In the genomic region with DNA sequence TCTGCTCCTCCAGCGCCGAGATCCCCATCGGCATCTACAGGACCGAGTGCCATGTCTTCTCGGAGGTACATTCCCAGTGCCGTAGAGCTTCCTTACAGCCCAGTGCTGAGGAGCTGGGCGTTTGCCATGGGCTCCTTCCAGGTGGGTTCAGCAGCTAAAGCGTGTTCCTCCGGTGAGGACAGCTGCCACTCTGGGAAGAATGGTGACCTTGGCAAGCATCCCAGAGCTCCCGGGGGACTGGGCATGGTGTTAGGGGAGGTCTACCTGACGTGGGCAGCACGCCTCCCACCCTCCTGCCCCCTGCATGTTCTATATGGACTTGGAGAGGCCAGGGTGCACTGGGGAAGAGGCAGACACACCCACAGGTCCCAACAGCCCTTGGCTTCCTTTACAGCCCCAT, we compare ENCODE assay signal across 23 mouse cellular contexts. TPM values are rescaled to one million over a fixed set of nuclear protein-coding genes. Genes with fewer than 3 reads are reported as not detected.
DNase-seq lines count a peak whose midpoint lies in the region; ATAC-seq and TF ChIP-seq lines count a peak whose summit lies in the region.
"Had no signal": no experiment of that assay in that cellular context is flagged by ENCODE, and none has a peak within 500 bp of the region (broad histone marks: within the 10 kb centered on the region; RNA-seq: fewer than 3 reads in every experiment).

No protein-coding gene starts in this region.

- no peak for TF ChIP-seq CTCF in cerebellum, adult 2 months (IDR thresholded peaks at IDR 0.05; ENCODE audit: borderline replicate concordance, insufficient read depth, low read depth, low read length)

- 0 out of 2 replicates have a peak overlapping the region, but pooled peaks have one; percentile 6 for H3K27ac ChIP-seq in cerebellum, adult 2 months (ENCODE audit: insufficient read depth, low read length)
- 0 out of 2 replicates have a peak overlapping the region, but pooled peaks have one; percentile 21 for H3K27ac ChIP-seq in forebrain, embryonic 10.5 days
- no peak overlapping the region for H3K27ac ChIP-seq in forebrain, embryonic 12.5 days

- peaks cover 35% of the 10 kb centered on the region for H3K4me1 ChIP-seq in cerebellum, adult 2 months (ENCODE audit: control insufficient read depth, insufficient read depth, low read length)
- H3K4me1 ChIP-seq in forebrain, embryonic 10.5 days = no peaks in the 10 kb centered on the region
- no peaks in the 10 kb centered on the region for H3K4me1 ChIP-seq in forebrain, embryonic 12.5 days

- H3K4me3 ChIP-seq in cerebellum, adult 2 months (replicated peaks; ENCODE audit: insufficient read depth, low read depth, low read length) = no peak overlapping the region
- no peak overlapping the region for H3K4me3 ChIP-seq in forebrain, embryonic 10.5 days
- no peak overlapping the region for H3K4me3 ChIP-seq in forebrain, embryonic 12.5 days (replicated peaks)

- ATAC-seq in forebrain, embryonic 12.5 days (ENCODE audit: low FRiP score) = no peak
- ATAC-seq: activated CD4-positive, CD25-positive, alpha-beta regulatory T cell, adult 4 months; CD4-positive, CD25-positive, alpha-beta regulatory T cell, adult 4 months; Patski had no signal

- no peaks in the 10 kb centered on the region for H3K27me3 ChIP-seq in cerebellum, adult 2 months (ENCODE audit: control insufficient read depth, insufficient read depth, low read length)
- H3K27me3 ChIP-seq in forebrain, embryonic 10.5 days (ENCODE audit: poor library complexity, severe bottlenecking) = no peaks in the 10 kb centered on the region
- H3K27me3 ChIP-seq in forebrain, embryonic 12.5 days = no peaks in the 10 kb centered on the region

- no peaks in the 10 kb centered on the region for H3K36me3 ChIP-seq in forebrain, embryonic 10.5 days (replicated peaks)
- H3K36me3 ChIP-seq in forebrain, embryonic 12.5 days (replicated peaks) = no peaks in the 10 kb centered on the region
- H3K36me3 ChIP-seq: G1E had no signal

- 36% methylated on average over 12 of the region's 12 CpGs for WGBS in cerebellum, adult 2 months
- 88% methylated on average over 12 of the region's 12 CpGs for WGBS in forebrain, embryonic 10.5 days
- WGBS in forebrain, embryonic 12.5 days = 86% methylated on average over 12 of the region's 12 CpGs

- DNase-seq in cerebellum, adult 2 months = peak in 1 of 2 experiments; percentile 35
- DNase-seq in cerebellum, postnatal 36 days = no peak
- peak; percentile 53 to 60 for DNase-seq in cerebellum, postnatal 10 days
- DNase-seq in cerebellum, adult 9-10 months = no peak
- DNase-seq in forebrain, embryonic 10.5 days (ENCODE audit: extremely low spot score, low spot score) = no peak
- peak; percentile 32 for DNase-seq in left cerebral cortex, postnatal 4 days
- DNase-seq in left cerebral cortex, adult 18-20 months (ENCODE audit: low spot score in 2 of 2) = no peak
- DNase-seq: adrenal gland, adult 2 months; adrenal gland, adult 8-10 months; adrenal gland, postnatal 10 days; adrenal gland, postnatal 14 days; adrenal gland, postnatal 25 days; adrenal gland, postnatal 36 days; B cell, adult 2 months; cerebellum, adult 11 months; cerebellum, adult 11-12 months had no signal

- H3K9ac ChIP-seq in forebrain, embryonic 12.5 days = no peak overlapping the region

- H3K9me3 ChIP-seq in forebrain, embryonic 10.5 days = no peaks in the 10 kb centered on the region
- H3K9me3 ChIP-seq in forebrain, embryonic 12.5 days = no peaks in the 10 kb centered on the region
- H3K9me3 ChIP-seq: G1E had no signal

- TF ChIP-seq POLR2A in cerebellum, adult 2 months (IDR thresholded peaks at IDR 0.05; ENCODE audit: borderline replicate concordance, insufficient read depth, low read length) = no peak

- H3K4me2 ChIP-seq in forebrain, embryonic 12.5 days = no peak overlapping the region

- intact Hi-C loops in left cerebral cortex, postnatal 4 days (cut with DNase I) = no loop called here

RNA-seq across cellular contexts. Expression of a gene that starts 46.3 kb away (rescaled TPM):
- polyA plus RNA-seq in cerebellum, adult 2 months (2012; rRNA removed) = 409 and 456 TPM in 2 replicates
- 0.40 and 1.4 TPM in 2 replicates for polyA plus RNA-seq in forebrain, embryonic 10.5 days (2016; fragmentation: Nextera tagmentation; extraction: Ambion mirVana)
- polyA plus RNA-seq in forebrain, embryonic 12.5 days (2016; fragmentation: Nextera tagmentation; extraction: Ambion mirVana) = 1.6 and 2.0 TPM in 2 replicates
- total RNA-seq in left cerebral cortex, postnatal 4 days (2021) = 10 to 100 TPM; 62.7 to 81.2 TPM
- total RNA-seq in left cerebral cortex, adult 18-20 months (2021) = 100 to 1,000 TPM; 118 to 130 TPM
- total RNA-seq: MEL had no signal
- polyA plus RNA-seq: C2C12, G1E had no signal

Comparison
In these comparisons a context has a peak if more than half of its experiments do, and no peak if none do; other contexts are left out.
1. DNase-seq: peak in cerebellum, postnatal 10 days (2 of 2) and left cerebral cortex, postnatal 4 days (single experiment); none in cerebellum, postnatal 36 days (0 of 2), cerebellum, adult 9-10 months (single experiment), forebrain, embryonic 10.5 days (single experiment) and left cerebral cortex, adult 18-20 months (0 of 2).
2. RNA of a gene that starts 46.3 kb away (polyA plus RNA-seq): 409 to 456 TPM in cerebellum, adult 2 months; 1.6 to 2.0 TPM in forebrain, embryonic 12.5 days and 0.40 to 1.4 TPM in forebrain, embryonic 10.5 days; every median in the first group is over 100 times any median in the second.